Mouse (Mus musculus): Measurements from ENCODE around the gene Mogs. TPM values are rescaled to one million over a fixed set of nuclear protein-coding genes. Genes with fewer than 3 reads are reported as not detected.

Gene Mogs
- polyA plus RNA-seq, 1 experiment from 2014 or later = 22.1 TPM

DNA sequence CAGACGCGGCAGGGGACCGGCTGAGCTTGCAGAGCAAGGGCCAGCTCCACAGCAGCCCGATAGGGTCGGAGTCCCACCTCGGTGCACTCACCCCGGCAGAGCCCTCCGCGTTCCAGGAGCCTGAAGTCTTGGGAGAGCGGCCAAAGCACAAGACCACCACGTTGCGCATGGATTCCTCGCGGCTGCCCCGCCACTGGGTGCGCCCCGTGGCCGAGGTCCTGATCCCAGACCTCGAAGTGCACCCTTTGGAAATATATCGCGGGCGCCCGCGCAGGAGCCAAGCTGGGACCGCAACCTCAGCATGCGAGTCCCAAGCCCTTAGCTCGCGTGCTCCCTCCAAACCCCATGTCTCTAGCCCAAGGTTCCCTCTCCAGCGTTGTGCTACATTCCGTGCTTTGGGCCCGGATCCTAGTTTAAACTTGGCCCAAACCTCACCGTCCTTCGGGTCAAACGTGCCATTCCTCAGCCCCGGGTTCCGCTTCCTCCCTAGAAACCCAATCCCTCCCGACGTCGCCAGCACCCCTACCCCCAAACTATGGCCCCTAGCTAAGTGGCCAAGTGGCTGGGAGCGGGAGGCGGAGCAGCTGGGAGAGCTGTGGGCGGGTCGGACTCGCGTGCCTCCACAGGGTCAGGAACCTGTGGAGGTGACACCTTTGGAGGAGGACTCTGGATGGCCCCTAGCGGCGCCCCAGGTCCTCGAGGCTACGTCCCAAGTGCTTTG is 46.8 kb downstream of the Mogs start:
- ATAC-seq (replicated peaks; ENCODE audit: insufficient number of reproducible peaks, low FRiP score, low TSS enrichment, low read depth) = no peak
- no peak overlapping the region for H3K27ac ChIP-seq (replicated peaks; ENCODE audit: low read depth, low read length)

DNA sequence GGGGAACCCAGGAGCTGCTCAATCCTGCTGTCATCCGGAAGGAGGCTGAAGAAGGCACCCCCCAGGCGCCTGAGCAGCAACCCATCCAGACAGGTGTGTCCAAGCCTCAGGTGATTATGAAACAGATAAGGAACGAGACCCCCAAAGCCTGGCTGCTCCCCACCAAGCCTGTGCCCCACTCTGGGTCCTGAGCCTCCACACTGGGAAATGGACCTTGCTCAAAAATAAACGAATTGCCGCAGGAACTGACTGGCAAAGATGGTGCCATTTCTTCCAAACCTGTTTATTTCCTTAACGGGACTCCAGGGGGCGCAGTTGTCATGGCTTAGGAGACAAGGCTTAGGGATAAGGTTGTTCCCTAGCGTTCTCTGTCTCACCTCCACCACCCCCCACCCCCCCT is 47.4 kb downstream of the Mogs start:
- no peaks in the 10 kb centered on the region for H3K9me3 ChIP-seq (replicated peaks; ENCODE audit: control insufficient read depth, low read length)
- peak; percentile 84 for DNase-seq (ENCODE audit: low spot score)
- H3K4me2 ChIP-seq (ENCODE audit: low read depth, low read length) = peak overlapping the region; percentile 63
- 0% methylated on average over 8 of the region's 8 CpGs for WGBS
- peak overlapping the region; percentile 31 for H3K4me3 ChIP-seq (ENCODE audit: low read depth, low read length)
- no peaks in the 10 kb centered on the region for H3K36me3 ChIP-seq (replicated peaks; ENCODE audit: control insufficient read depth, insufficient read depth, low read depth, low read length)
- ATAC-seq (replicated peaks; ENCODE audit: insufficient number of reproducible peaks, low FRiP score, low TSS enrichment, low read depth) = no peak
- no peak overlapping the region for H3K9ac ChIP-seq (replicated peaks; ENCODE audit: low read length)
- no peaks in the 10 kb centered on the region for H3K4me1 ChIP-seq (ENCODE audit: control insufficient read depth, insufficient read depth, low read length)
- no peak overlapping the region for H3K27ac ChIP-seq (replicated peaks; ENCODE audit: low read depth, low read length)
- peaks cover 18% of the 10 kb centered on the region for H3K27me3 ChIP-seq (ENCODE audit: control insufficient read depth, insufficient read depth, low read length)

More for the DNA sequence above, 46.8 kb downstream of the Mogs start:
- Histone ChIP-seq H3K4me3 (ENCODE audit: low read depth, low read length) (peak overlapping the region; percentile 31), H3K4me1 (ENCODE audit: control insufficient read depth, insufficient read depth, low read length) (no peaks in the 10 kb centered on the region), H3K9me3 (replicated peaks; ENCODE audit: control insufficient read depth, low read length) (no peaks in the 10 kb centered on the region), H3K9ac (replicated peaks; ENCODE audit: low read length) (peak overlapping the region; percentile 43), H3K27me3 (ENCODE audit: control insufficient read depth, insufficient read depth, low read length) (peaks cover 18% of the 10 kb centered on the region), H3K4me2 (ENCODE audit: low read depth, low read length) (peak overlapping the region; percentile 63), H3K36me3 (replicated peaks; ENCODE audit: control insufficient read depth, insufficient read depth, low read depth, low read length) (no peaks in the 10 kb centered on the region)
- under 1% methylated on average over 47 of the region's 49 CpGs for WGBS
- peak; percentile 41 for DNase-seq (ENCODE audit: low spot score)

DNA sequence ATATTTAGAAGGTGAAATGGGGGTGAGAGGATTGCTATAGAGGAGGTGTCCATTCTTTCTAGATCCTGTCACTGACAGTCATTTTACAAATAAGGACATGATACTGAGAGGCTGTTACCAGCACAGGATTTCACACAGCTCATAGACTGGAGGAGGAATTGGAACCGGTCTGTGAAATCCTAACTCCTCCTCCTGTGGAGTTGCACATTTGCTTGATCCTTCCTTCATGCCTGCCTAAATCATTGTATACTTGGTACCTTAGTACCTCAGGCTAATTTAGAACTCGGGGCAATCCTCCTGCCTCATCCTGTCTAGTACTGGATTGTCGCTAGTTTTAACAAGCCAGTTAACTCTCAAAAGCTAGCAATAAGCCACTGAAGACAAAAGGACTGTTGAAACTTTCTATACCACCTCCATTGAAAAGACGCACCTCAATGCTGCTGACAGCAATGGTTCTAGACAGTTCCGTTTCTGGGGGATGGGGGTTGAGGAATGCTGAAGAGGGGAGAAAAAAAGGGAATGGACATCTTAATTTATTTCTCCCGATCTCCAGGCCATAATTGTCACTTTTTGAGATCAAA is 49.8 kb downstream of the Mogs start:
- Histone ChIP-seq H3K4me2 (ENCODE audit: low read depth, low read length) (peak overlapping the region; percentile 72), H3K9ac (replicated peaks; ENCODE audit: low read length) (peak overlapping the region; percentile 87), H3K4me3 (ENCODE audit: low read depth, low read length) (peak overlapping the region; percentile 85), H3K9me3 (replicated peaks; ENCODE audit: control insufficient read depth, low read length) (no peaks in the 10 kb centered on the region), H3K27me3 (ENCODE audit: control insufficient read depth, insufficient read depth, low read length) (peaks cover 18% of the 10 kb centered on the region), H3K4me1 (ENCODE audit: control insufficient read depth, insufficient read depth, low read length) (no peaks in the 10 kb centered on the region), H3K27ac (replicated peaks; ENCODE audit: low read depth, low read length) (no peak overlapping the region), H3K36me3 (replicated peaks; ENCODE audit: control insufficient read depth, insufficient read depth, low read depth, low read length) (no peaks in the 10 kb centered on the region)
- no peak for ATAC-seq (replicated peaks; ENCODE audit: insufficient number of reproducible peaks, low FRiP score, low TSS enrichment, low read depth)
- 6% methylated on average over 6 of the region's 6 CpGs for WGBS
- no peak for DNase-seq (ENCODE audit: low spot score)

DNA sequence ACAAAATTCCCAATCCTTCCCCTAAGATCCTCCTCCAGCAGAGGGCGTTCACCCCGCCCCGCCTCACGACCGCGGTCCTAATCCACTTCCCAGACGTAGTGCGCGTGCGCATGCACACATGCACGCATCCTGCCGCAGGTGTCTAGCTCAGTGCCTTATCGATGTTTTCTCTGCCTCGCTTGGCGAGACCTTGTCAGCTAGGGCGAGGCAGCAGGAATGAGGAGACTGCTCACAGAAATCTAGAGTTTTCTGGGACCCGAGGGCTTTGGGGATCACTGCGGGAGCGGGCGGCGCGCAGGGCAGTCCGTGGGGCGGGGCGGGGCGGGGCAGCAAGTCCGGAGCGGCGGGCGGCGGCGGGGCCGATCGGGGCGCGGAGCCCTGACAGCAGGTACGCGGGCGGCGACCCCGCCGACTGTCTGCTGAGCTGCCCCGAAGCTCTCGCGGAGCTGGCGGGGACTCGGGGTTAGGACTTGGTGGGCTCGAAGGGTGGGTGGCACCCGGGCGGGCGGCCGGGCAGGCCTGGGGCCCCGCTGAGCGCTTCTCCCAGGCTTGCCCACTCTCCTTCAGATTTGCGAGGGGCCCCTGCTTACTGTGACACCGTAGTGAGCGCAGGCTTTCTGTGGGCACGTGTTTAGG is 50.4 kb downstream of the Mogs start, which contains the start of gene Dctn1:
Gene Dctn1, plus strand, starts transcription at position 314 of the 636 bp plus-strand sequence.
- H3K27me3 ChIP-seq (ENCODE audit: control insufficient read depth, insufficient read depth, low read length) = peaks cover 16% of the 10 kb centered on the region
- H3K36me3 ChIP-seq (replicated peaks; ENCODE audit: control insufficient read depth, insufficient read depth, low read depth, low read length) = no peaks in the 10 kb centered on the region
- H3K9me3 ChIP-seq (replicated peaks; ENCODE audit: control insufficient read depth, low read length) = no peaks in the 10 kb centered on the region
- ATAC-seq (replicated peaks; ENCODE audit: insufficient number of reproducible peaks, low FRiP score, low TSS enrichment, low read depth) (peak; percentile 71), DNase-seq (ENCODE audit: low spot score) (peak; percentile 96)
- 0 out of 2 replicates have a peak within 1 kb of the TSS, but pooled peaks have one; percentile 38 for H3K27ac ChIP-seq (replicated peaks; ENCODE audit: low read depth, low read length)
- H3K4me2 ChIP-seq (ENCODE audit: low read depth, low read length) = peak within 1 kb of the TSS; percentile 72
- H3K4me3 ChIP-seq (ENCODE audit: low read depth, low read length) = peak within 1 kb of the TSS; percentile 85
- H3K4me1 ChIP-seq (ENCODE audit: control insufficient read depth, insufficient read depth, low read length) = no peaks in the 10 kb centered on the region
- 0% methylated on average over 53 of the region's 58 CpGs for WGBS
- peak within 1 kb of the TSS; percentile 87 for H3K9ac ChIP-seq (replicated peaks; ENCODE audit: low read length)

DNA sequence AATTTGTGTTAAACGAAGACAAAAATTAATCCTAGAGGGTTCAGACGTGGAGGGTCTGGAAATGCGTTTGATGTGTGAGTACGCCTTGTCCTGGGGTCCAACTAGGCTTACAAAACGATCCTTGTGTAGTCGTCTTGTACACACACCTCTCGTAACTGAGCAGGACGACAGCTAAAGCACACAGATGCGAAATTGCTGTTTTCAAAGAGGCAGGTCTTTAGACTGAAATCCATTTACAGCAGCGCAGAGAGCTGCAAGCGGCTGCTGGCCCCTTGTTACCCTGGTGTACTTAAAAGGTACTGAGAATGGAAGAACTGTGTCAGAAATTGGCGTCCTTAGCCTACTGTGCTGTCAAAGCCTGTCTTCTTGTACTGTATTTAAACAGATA is 50.9 kb downstream of the Mogs start:
- WGBS = under 1% methylated on average over 12 of the region's 12 CpGs
- Histone ChIP-seq H3K4me1 (ENCODE audit: control insufficient read depth, insufficient read depth, low read length) (no peaks in the 10 kb centered on the region), H3K4me3 (ENCODE audit: low read depth, low read length) (peak overlapping the region; percentile 85), H3K36me3 (replicated peaks; ENCODE audit: control insufficient read depth, insufficient read depth, low read depth, low read length) (no peaks in the 10 kb centered on the region), H3K27ac (replicated peaks; ENCODE audit: low read depth, low read length) (no peak overlapping the region), H3K4me2 (ENCODE audit: low read depth, low read length) (peak overlapping the region; percentile 72), H3K9ac (replicated peaks; ENCODE audit: low read length) (peak overlapping the region; percentile 87), H3K27me3 (ENCODE audit: control insufficient read depth, insufficient read depth, low read length) (peaks cover 11% of the 10 kb centered on the region), H3K9me3 (replicated peaks; ENCODE audit: control insufficient read depth, low read length) (no peaks in the 10 kb centered on the region)
- DNase-seq (ENCODE audit: low spot score) (peak; percentile 26), ATAC-seq (replicated peaks; ENCODE audit: insufficient number of reproducible peaks, low FRiP score, low TSS enrichment, low read depth) (no peak)

MicroRNA genes within 50 kb of the gene (microRNA counts, 519-probe panel; counts per million panel counts)
- not detected for microRNA mmu-miR-3470a+mmu-miR-3470b

Small RNAs within 50 kb of the gene (microRNA-seq; reads per million reads assigned to microRNA genes)
- gene Mir3470a (ENCODE audit: borderline number of aligned reads) = not detected

Other genes starting within 250 kb of the Mogs start
- 0.97 and 1.3 TPM in 2 replicates for gene Sema4f, start 175.7 kb upstream of the Mogs start, polyA plus RNA-seq (2014; fragmentation: Nextera tagmentation; extraction: Ambion mirVana)
- gene M1ap, start 168.6 kb upstream of the Mogs start, polyA plus RNA-seq (2014; fragmentation: Nextera tagmentation; extraction: Ambion mirVana) = 0.21 and 0.50 TPM in 2 replicates
- 5.4 and 8.2 TPM in 2 replicates for gene Dok1, start 82.0 kb upstream of the Mogs start, polyA plus RNA-seq (2014; fragmentation: Nextera tagmentation; extraction: Ambion mirVana)
- gene Loxl3, start 81.3 kb upstream of the Mogs start, polyA plus RNA-seq (2014; fragmentation: Nextera tagmentation; extraction: Ambion mirVana) = 8.9 and 10.1 TPM in 2 replicates
- gene Aup1, start 61.0 kb upstream of the Mogs start, polyA plus RNA-seq (2014; fragmentation: Nextera tagmentation; extraction: Ambion mirVana) = 105 and 108 TPM in 2 replicates
- 33.3 and 34.9 TPM in 2 replicates for gene Htra2, start 60.2 kb upstream of the Mogs start, polyA plus RNA-seq (2014; fragmentation: Nextera tagmentation; extraction: Ambion mirVana)
- 0.45 and 0.66 TPM in 2 replicates for gene Dqx1, start 57.7 kb upstream of the Mogs start, polyA plus RNA-seq (2014; fragmentation: Nextera tagmentation; extraction: Ambion mirVana)
- 7.9 and 9.7 TPM in 2 replicates for gene Tlx2, start 45.2 kb upstream of the Mogs start, polyA plus RNA-seq (2014; fragmentation: Nextera tagmentation; extraction: Ambion mirVana)
- gene Pcgf1, start 37.6 kb upstream of the Mogs start, polyA plus RNA-seq (2014; fragmentation: Nextera tagmentation; extraction: Ambion mirVana) = 40.9 and 42.9 TPM in 2 replicates
- gene Lbx2, start 29.1 kb upstream of the Mogs start, polyA plus RNA-seq (2014; fragmentation: Nextera tagmentation; extraction: Ambion mirVana) = 0.73 and 0.89 TPM in 2 replicates
- 0.62 and 1.8 TPM in 2 replicates for gene Ccdc142, start 13.9 kb upstream of the Mogs start, polyA plus RNA-seq (2014; fragmentation: Nextera tagmentation; extraction: Ambion mirVana)
- 0.97 and 1.8 TPM in 2 replicates for gene Gm42688, start 13.9 kb upstream of the Mogs start, polyA plus RNA-seq (2014; fragmentation: Nextera tagmentation; extraction: Ambion mirVana)
- gene Mrpl53, start 6.5 kb upstream of the Mogs start, polyA plus RNA-seq (2014; fragmentation: Nextera tagmentation; extraction: Ambion mirVana) = 126 and 129 TPM in 2 replicates
- 146 and 156 TPM in 2 replicates for gene Wbp1, start 6.1 kb downstream of the Mogs start, polyA plus RNA-seq (2014; fragmentation: Nextera tagmentation; extraction: Ambion mirVana)
- gene Ino80b, start 9.9 kb downstream of the Mogs start, polyA plus RNA-seq (2014; fragmentation: Nextera tagmentation; extraction: Ambion mirVana) = 17.5 and 19.5 TPM in 2 replicates
- 17.7 and 18.3 TPM in 2 replicates for gene Rtkn, start 20.0 kb downstream of the Mogs start, polyA plus RNA-seq (2014; fragmentation: Nextera tagmentation; extraction: Ambion mirVana)
- gene Wdr54, start 40.9 kb downstream of the Mogs start, polyA plus RNA-seq (2014; fragmentation: Nextera tagmentation; extraction: Ambion mirVana) = 10.7 and 11.1 TPM in 2 replicates
- 0.97 and 1.4 TPM in 2 replicates for gene 1700003E16Rik, start 40.9 kb downstream of the Mogs start, polyA plus RNA-seq (2014; fragmentation: Nextera tagmentation; extraction: Ambion mirVana)
- gene Dctn1, start 50.4 kb downstream of the Mogs start, polyA plus RNA-seq (2014; fragmentation: Nextera tagmentation; extraction: Ambion mirVana) = 67.0 and 73.5 TPM in 2 replicates
- gene Slc4a5, start 104.3 kb downstream of the Mogs start, polyA plus RNA-seq (2014; fragmentation: Nextera tagmentation; extraction: Ambion mirVana) = 1.0 and 1.1 TPM in 2 replicates
- 58.7 and 59.7 TPM in 2 replicates for gene Mthfd2, start 210.4 kb downstream of the Mogs start, polyA plus RNA-seq (2014; fragmentation: Nextera tagmentation; extraction: Ambion mirVana)
- 80.0 and 85.7 TPM in 2 replicates for gene Mob1a, start 210.5 kb downstream of the Mogs start, polyA plus RNA-seq (2014; fragmentation: Nextera tagmentation; extraction: Ambion mirVana)
- 142 and 144 TPM in 2 replicates for gene Bola3, start 233.7 kb downstream of the Mogs start, polyA plus RNA-seq (2014; fragmentation: Nextera tagmentation; extraction: Ambion mirVana)

Data from embryonic facial prominence, embryonic 11.5 days (tissue).